Mouse (Mus musculus) ES-E14 (cell line): Measurements from ENCODE around the gene Paqr3. TPM values are rescaled to one million over a fixed set of nuclear protein-coding genes. Genes with fewer than 3 reads are reported as not detected.

ENCODE experiments used
- DNase-seq: peaks from one replicate; pipeline ENCODE4 v3.0.0-alpha.2; 2013; ENCODE audit warnings: low read depth, low spot score
- H3K27ac ChIP-seq: 2 replicates; pipeline ENCODE4 v1.5.1; 2012; ENCODE audit warnings: low read depth, mild to moderate bottlenecking, low read length, moderate library complexity, mixed read lengths; ENCODE audit not compliant: poor library complexity, insufficient read depth, severe bottlenecking
- H3K36me3 ChIP-seq: 2 replicates; pipeline ENCODE4 v1.6.1; 2012; ENCODE audit warnings: mild to moderate bottlenecking, low read length, moderate library complexity, mixed read lengths; ENCODE audit not compliant: control insufficient read depth, poor library complexity, insufficient read depth, severe bottlenecking
- H3K4me1 ChIP-seq, 2 experiments: fragments of 150-350 bp in 1 of 2; sonication (generic) in 1 of 2; 2 replicates each; pipeline ENCODE4 v1.6.1; 2012; ENCODE audit warnings: low read length in 2 of 2, mild to moderate bottlenecking in 1 of 2, mixed read lengths in 1 of 2; ENCODE audit not compliant: control insufficient read depth in 2 of 2, insufficient read depth in 2 of 2, poor library complexity in 1 of 2
- H3K4me3 ChIP-seq, 2 experiments: fragments of 150-350 bp in 1 of 2; sonication (generic) in 1 of 2; 2 replicates each; pipeline ENCODE4 v1.5.1; 2012; ENCODE audit warnings: low read length in 2 of 2, low read depth in 1 of 2, mild to moderate bottlenecking in 1 of 2, mixed read lengths in 1 of 2; ENCODE audit not compliant: insufficient read depth in 1 of 2, poor library complexity in 1 of 2, severe bottlenecking in 1 of 2
- H3K9ac ChIP-seq: 2 replicates; pipeline ENCODE4 v1.6.1; 2012; ENCODE audit warnings: low read depth, mild to moderate bottlenecking, low read length, mixed read lengths; ENCODE audit not compliant: poor library complexity, insufficient read depth, severe bottlenecking
- H3K9me3 ChIP-seq: fragments of 150-350 bp; sonication (generic); 2 replicates; pipeline ENCODE4 v1.6.1; 2012; ENCODE audit warnings: low read depth, mild to moderate bottlenecking, low read length; ENCODE audit not compliant: control insufficient read depth, insufficient read depth
- CHD2 ChIP-seq: IDR thresholded peaks from 2 replicates; pipeline ENCODE4 v1.6.1; 2014; ENCODE audit warnings: mild to moderate bottlenecking, low read depth, low read length, inconsistent platforms
- HCFC1 ChIP-seq: IDR thresholded peaks from 2 replicates; pipeline ENCODE4 v1.6.1; 2012; ENCODE audit warnings: low read length, inconsistent platforms, borderline replicate concordance; ENCODE audit not compliant: insufficient read depth
- MAFK ChIP-seq: IDR thresholded peaks from 2 replicates; pipeline ENCODE4 v1.6.1; 2014; ENCODE audit warnings: mild to moderate bottlenecking, low read depth, low read length, inconsistent platforms; ENCODE audit not compliant: insufficient read depth
- ZC3H11A ChIP-seq: IDR thresholded peaks from 2 replicates; pipeline ENCODE4 v1.6.1; 2012; ENCODE audit warnings: low read depth, mild to moderate bottlenecking, inconsistent platforms, low read length, borderline replicate concordance
- ZNF384 ChIP-seq: IDR thresholded peaks from 2 replicates; pipeline ENCODE4 v1.6.1; 2012; ENCODE audit warnings: low read depth, low read length, inconsistent platforms
- in situ Hi-C, 2 experiments: fragments of 600-800 bp; cut with MboI; formaldehyde crosslinking; loops; one replicate each; pipeline ENCODE4 v1.15.1; 2025; ENCODE audit warnings: low sequenced_read_pairs in 2 of 2, inconsistent platforms in 1 of 2; ENCODE audit not compliant: unreplicated experiment in 2 of 2
- total RNA-seq: library from RNA; depleted of rRNA; stranded (reverse); fragments of 300-350 nt; gene quantifications from 2 replicates; pipeline ENCODE4 v1.2.3, GENCODE M21; 2012

Paqr3 gene
- total RNA-seq, 1 experiment: 10.0 TPM

DNA sequence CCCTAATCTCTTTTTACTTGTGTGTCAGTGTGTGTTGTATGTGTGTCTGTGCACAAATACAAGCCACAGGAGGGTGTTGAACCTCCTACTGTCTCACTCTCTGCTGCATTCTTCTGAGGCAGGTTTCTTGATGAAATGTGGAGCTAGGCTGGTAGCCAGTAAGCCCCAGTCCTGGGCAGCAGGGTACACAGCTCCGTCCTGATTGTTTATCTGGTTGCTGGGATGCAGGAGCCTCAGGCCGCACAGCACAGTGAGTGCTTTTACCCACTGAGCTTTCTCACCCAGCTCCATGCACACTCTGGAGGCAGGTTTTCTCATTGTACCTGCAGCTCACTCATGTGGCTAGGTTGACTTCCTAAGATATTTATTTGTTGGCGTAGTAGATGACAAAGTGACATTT is 50.5 kb downstream of the Paqr3 start:
- no peaks in the 10 kb centered on the region for H3K9me3 ChIP-seq
- in situ Hi-C loops: loop anchor here in 1 of 2 experiments (25.0 kb wide), 1 partner anchor 199 kb away; no protein-coding TSS in a partner anchor
- TF ChIP-seq ZNF384 (no peak), MAFK (no peak), HCFC1 (no peak), ZC3H11A (no peak), CHD2 (no peak)

DNA sequence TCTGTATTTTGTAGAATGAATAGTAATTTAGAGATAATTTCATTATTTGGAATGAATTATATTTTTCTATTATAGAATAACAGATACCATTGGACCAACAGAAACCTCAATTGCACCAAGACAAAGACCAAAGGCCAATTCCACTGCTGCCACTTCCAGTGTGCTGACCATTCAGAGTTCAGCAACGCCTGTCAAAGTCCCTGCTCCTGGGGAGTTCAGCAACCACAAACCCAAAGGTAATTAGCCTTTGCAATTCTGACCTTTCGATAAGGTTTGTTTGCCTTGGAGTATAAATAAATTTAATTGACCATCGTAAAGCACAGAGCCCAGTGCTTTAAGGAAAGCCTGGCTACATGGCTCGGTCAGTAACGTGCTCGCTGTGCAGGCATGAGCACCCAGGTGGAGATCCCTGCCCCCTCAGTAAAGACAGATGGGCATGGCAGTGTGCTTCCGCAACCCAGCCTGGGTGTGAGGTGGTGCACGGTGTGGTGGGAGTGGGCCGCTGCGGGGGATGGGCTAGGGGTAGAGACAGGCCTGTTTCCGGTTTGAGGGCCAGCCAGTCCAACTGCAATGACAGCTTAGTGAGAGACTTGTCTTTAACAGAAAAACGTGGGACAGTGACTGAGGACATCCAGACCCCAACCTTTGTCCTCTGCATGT is 54.5 kb downstream of the Paqr3 start:
- peaks cover 2% of the 10 kb centered on the region; the same call in 1 of the 2 replicates for H3K36me3 ChIP-seq
- no peak for DNase-seq
- no peaks in the 10 kb centered on the region for H3K9me3 ChIP-seq
- TF ChIP-seq ZNF384: no peak
- no peak for TF ChIP-seq HCFC1
- TF ChIP-seq MAFK: no peak
- TF ChIP-seq ZC3H11A: no peak
- TF ChIP-seq CHD2: no peak
- no peak overlapping the region for H3K9ac ChIP-seq
- no peak overlapping the region for H3K4me3 ChIP-seq
- in situ Hi-C loops: loop anchor here (10.0 to 25.0 kb wide), 2 partner anchors 172 to 195 kb away; no protein-coding TSS in a partner anchor
- H3K27ac ChIP-seq: no peak overlapping the region
- no peaks in the 10 kb centered on the region for H3K4me1 ChIP-seq

More for the DNA sequence above, 50.5 kb downstream of the Paqr3 start:
- Histone ChIP-seq H3K4me1 (no peaks in the 10 kb centered on the region), H3K4me3 (no peak overlapping the region), H3K9ac (no peak overlapping the region), H3K27ac (no peak overlapping the region), H3K36me3 (peaks cover 2% of the 10 kb centered on the region; the same call in 1 of the 2 replicates)
- no peak for DNase-seq

DNA sequence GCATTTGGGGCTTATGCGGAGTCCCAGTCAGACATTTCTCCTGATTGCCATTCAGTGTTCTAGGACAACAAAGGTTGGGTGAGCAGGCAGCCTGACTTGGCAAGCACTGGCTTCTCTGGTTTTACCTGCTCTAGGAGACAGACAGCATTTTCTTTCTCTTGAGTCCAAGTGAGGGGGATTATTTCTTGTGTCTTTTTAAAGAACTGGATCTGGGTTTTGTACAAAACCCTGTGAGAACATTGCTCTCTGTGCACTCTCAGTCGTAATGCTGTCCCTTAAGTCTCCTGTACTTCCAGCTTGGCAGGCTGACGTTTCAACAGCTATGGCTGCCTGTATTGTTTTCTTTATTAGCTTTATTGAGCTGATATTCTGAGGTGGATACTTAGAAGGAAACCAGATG is 55.0 kb downstream of the Paqr3 start:
- in situ Hi-C loops: loop anchor here (10.0 to 25.0 kb wide), 2 partner anchors 172 to 194 kb away; no protein-coding TSS in a partner anchor

DNA sequence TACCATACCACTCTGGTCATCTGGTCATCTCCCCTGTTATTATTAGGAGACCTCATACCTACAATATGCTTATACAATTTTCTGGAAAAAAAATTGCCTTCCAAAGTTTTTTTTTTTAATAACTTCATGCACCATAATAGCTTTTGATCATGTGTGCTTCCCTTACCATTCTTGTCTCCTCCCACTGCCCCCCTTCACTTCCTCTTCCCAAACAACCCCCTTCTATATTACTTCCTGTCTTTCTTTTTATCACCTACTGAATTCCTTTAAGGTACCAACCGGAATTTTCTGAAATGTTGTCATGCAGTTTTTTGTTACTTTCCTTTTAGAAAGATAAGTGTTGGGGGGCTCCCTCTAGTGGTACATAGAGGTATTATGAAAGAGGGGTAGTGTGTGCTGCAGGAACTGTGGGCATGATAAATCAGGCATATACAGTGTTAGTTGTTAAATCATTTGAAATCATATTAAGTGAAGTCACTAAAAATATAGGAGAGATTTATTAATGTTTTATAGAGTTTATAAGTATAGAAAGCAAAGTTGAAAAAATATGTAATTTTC is 55.8 kb downstream of the Paqr3 start:
- Histone ChIP-seq H3K9ac (no peak overlapping the region), H3K9me3 (no peaks in the 10 kb centered on the region), H3K36me3 (peaks cover 2% of the 10 kb centered on the region; the same call in 1 of the 2 replicates), H3K4me1 (no peaks in the 10 kb centered on the region), H3K27ac (no peak overlapping the region), H3K4me3 (no peak overlapping the region)
- in situ Hi-C loops: loop anchor here (10.0 to 25.0 kb wide), 2 partner anchors 171 to 193 kb away; no protein-coding TSS in a partner anchor
- peak; percentile 55 for DNase-seq
- TF ChIP-seq ZNF384 (no peak), ZC3H11A (peak; percentile 87)

More for the DNA sequence above, 55.0 kb downstream of the Paqr3 start:
- Histone ChIP-seq H3K4me1 (no peaks in the 10 kb centered on the region), H3K27ac (no peak overlapping the region), H3K9me3 (no peaks in the 10 kb centered on the region), H3K9ac (no peak overlapping the region), H3K4me3 (no peak overlapping the region), H3K36me3 (peaks cover 2% of the 10 kb centered on the region; the same call in 1 of the 2 replicates)
- TF ChIP-seq ZNF384: no peak
- TF ChIP-seq CHD2: no peak
- no peak for TF ChIP-seq MAFK
- no peak for TF ChIP-seq ZC3H11A
- TF ChIP-seq HCFC1: no peak
- no peak for DNase-seq
